Mouse (Mus musculus): ENCODE results near the gene Tnnt2. TPM values are rescaled to one million over a fixed set of nuclear protein-coding genes. Genes with fewer than 3 reads are reported as not detected.
A peak's percentile ranks its signal among the peaks of the same experiment; 100 is the strongest.

Tnnt2 gene
- polyA plus RNA-seq, 1 experiment from 2014 or later = 12.2 TPM

- Histone ChIP-seq H3K27me3 (no peaks in the 10 kb centered on the region), H3K36me3 (no peaks in the 10 kb centered on the region), H3K4me2 (no peak overlapping the region), H3K4me1 (peaks cover 6% of the 10 kb centered on the region; the same call in 1 of the 2 replicates), H3K4me3 (no peak overlapping the region), H3K27ac (0 out of 2 replicates have a peak overlapping the region, but pooled peaks have one; percentile 7), H3K9ac (no peak overlapping the region), H3K9me3 (no peaks in the 10 kb centered on the region)
- WGBS = 64% methylated on average over 11 of the region's 11 CpGs
- ATAC-seq (ENCODE audit: insufficient number of reproducible peaks, insufficient read depth, low FRiP score, low TSS enrichment, low read depth) = no peak
Observed at GRCm38 (mm10) chr1:135891424-135892216, 55.5 kb downstream of the Tnnt2 start.

GRCm38 (mm10) chr1:135892233-135892632 is 56.1 kb downstream of the Tnnt2 start:
- H3K4me2 ChIP-seq = no peak overlapping the region
- H3K4me3 ChIP-seq = no peak overlapping the region
- no peaks in the 10 kb centered on the region for H3K36me3 ChIP-seq
- H3K9me3 ChIP-seq = no peaks in the 10 kb centered on the region
- peaks cover 6% of the 10 kb centered on the region; the same call in 1 of the 2 replicates for H3K4me1 ChIP-seq
- 0 out of 2 replicates have a peak overlapping the region, but pooled peaks have one; percentile 7 for H3K27ac ChIP-seq
- H3K9ac ChIP-seq = no peak overlapping the region
- H3K27me3 ChIP-seq = no peaks in the 10 kb centered on the region
- ATAC-seq (ENCODE audit: insufficient number of reproducible peaks, insufficient read depth, low FRiP score, low TSS enrichment, low read depth) = no peak
- WGBS = 58% methylated on average over 6 of the region's 6 CpGs

GRCm38 (mm10) chr1:135892764-135893163 is 56.6 kb downstream of the Tnnt2 start:
- Histone ChIP-seq H3K4me3 (no peak overlapping the region), H3K36me3 (no peaks in the 10 kb centered on the region), H3K4me2 (no peak overlapping the region), H3K9me3 (no peaks in the 10 kb centered on the region), H3K4me1 (peaks cover 6% of the 10 kb centered on the region; the same call in 1 of the 2 replicates), H3K27ac (0 out of 2 replicates have a peak overlapping the region, but pooled peaks have one; percentile 7), H3K27me3 (no peaks in the 10 kb centered on the region), H3K9ac (no peak overlapping the region)
- no peak for ATAC-seq (ENCODE audit: insufficient number of reproducible peaks, insufficient read depth, low FRiP score, low TSS enrichment, low read depth)
- WGBS = 74% methylated on average over 6 of the region's 6 CpGs

- Histone ChIP-seq H3K36me3 (no peaks in the 10 kb centered on the region), H3K4me2 (no peak overlapping the region), H3K9me3 (no peaks in the 10 kb centered on the region), H3K4me3 (no peak overlapping the region), H3K9ac (no peak overlapping the region), H3K4me1 (peaks cover 6% of the 10 kb centered on the region; the same call in 1 of the 2 replicates), H3K27ac (no peak overlapping the region), H3K27me3 (no peaks in the 10 kb centered on the region)
- no peak for ATAC-seq (ENCODE audit: insufficient number of reproducible peaks, insufficient read depth, low FRiP score, low TSS enrichment, low read depth)
- 84% methylated on average over 3 of the region's 3 CpGs for WGBS
Observed at GRCm38 (mm10) chr1:135893377-135893776, 57.2 kb downstream of the Tnnt2 start.

GRCm38 (mm10) chr1:135895367-135895766 is 59.2 kb downstream of the Tnnt2 start:
- Histone ChIP-seq H3K27ac (no peak overlapping the region), H3K9ac (no peak overlapping the region), H3K4me2 (no peak overlapping the region), H3K27me3 (no peaks in the 10 kb centered on the region; the same call in 1 of the 2 replicates), H3K9me3 (no peaks in the 10 kb centered on the region), H3K4me3 (no peak overlapping the region), H3K36me3 (no peaks in the 10 kb centered on the region), H3K4me1 (peaks cover 7% of the 10 kb centered on the region; the same call in 1 of the 2 replicates)
- ATAC-seq (ENCODE audit: insufficient number of reproducible peaks, insufficient read depth, low FRiP score, low TSS enrichment, low read depth) = no peak
- 87% methylated on average over 4 of the region's 4 CpGs for WGBS

- no peak for ATAC-seq (ENCODE audit: insufficient number of reproducible peaks, insufficient read depth, low FRiP score, low TSS enrichment, low read depth)
- peaks cover 3% of the 10 kb centered on the region; the same call in 1 of the 2 replicates for H3K27me3 ChIP-seq
- H3K9me3 ChIP-seq = no peaks in the 10 kb centered on the region
- H3K4me1 ChIP-seq = peaks cover 10% of the 10 kb centered on the region; the same call in 1 of the 2 replicates
- no peaks in the 10 kb centered on the region for H3K36me3 ChIP-seq
- H3K4me3 ChIP-seq = no peak overlapping the region
- H3K4me2 ChIP-seq = no peak overlapping the region
- H3K27ac ChIP-seq = no peak overlapping the region
- H3K9ac ChIP-seq = no peak overlapping the region
- 88% methylated on average over 6 of the region's 6 CpGs for WGBS
Observed at GRCm38 (mm10) chr1:135899295-135899694, 63.1 kb downstream of the Tnnt2 start.

GRCm38 (mm10) chr1:135899991-135900515 is 63.9 kb downstream of the Tnnt2 start:
- Histone ChIP-seq H3K9ac (no peak overlapping the region), H3K27me3 (peaks cover 3% of the 10 kb centered on the region; the same call in 1 of the 2 replicates), H3K27ac (peak overlapping the region; percentile 66), H3K4me1 (peaks cover 10% of the 10 kb centered on the region; the same call in 1 of the 2 replicates), H3K4me2 (no peak overlapping the region), H3K9me3 (no peaks in the 10 kb centered on the region), H3K36me3 (no peaks in the 10 kb centered on the region), H3K4me3 (no peak overlapping the region)
- peak; percentile 69 for ATAC-seq (ENCODE audit: insufficient number of reproducible peaks, insufficient read depth, low FRiP score, low TSS enrichment, low read depth)
- WGBS = 45% methylated on average over 7 of the region's 7 CpGs

Other genes starting within 250 kb of the Tnnt2 start
- gene Nav1, start 229.1 kb upstream of the Tnnt2 start, polyA plus RNA-seq (2015; fragmentation: Nextera tagmentation; extraction: Ambion mirVana) = 11.6 and 12.9 TPM in 2 replicates
- gene Csrp1, start 116.3 kb upstream of the Tnnt2 start, polyA plus RNA-seq (2015; fragmentation: Nextera tagmentation; extraction: Ambion mirVana) = 77.0 and 79.3 TPM in 2 replicates
- gene Phlda3, start 70.2 kb upstream of the Tnnt2 start, polyA plus RNA-seq (2015; fragmentation: Nextera tagmentation; extraction: Ambion mirVana) = 78.0 and 85.6 TPM in 2 replicates
- 28.9 and 33.8 TPM in 2 replicates for gene Tnni1, start 56.9 kb upstream of the Tnnt2 start, polyA plus RNA-seq (2015; fragmentation: Nextera tagmentation; extraction: Ambion mirVana)
- 13.2 and 13.6 TPM in 2 replicates for gene Lad1, start 17.8 kb upstream of the Tnnt2 start, polyA plus RNA-seq (2015; fragmentation: Nextera tagmentation; extraction: Ambion mirVana)
- 12.4 and 14.7 TPM in 2 replicates for gene Pkp1, start 82.9 kb downstream of the Tnnt2 start, polyA plus RNA-seq (2015; fragmentation: Nextera tagmentation; extraction: Ambion mirVana)
- gene Igfn1, start 170.0 kb downstream of the Tnnt2 start, polyA plus RNA-seq (2015; fragmentation: Nextera tagmentation; extraction: Ambion mirVana) = 0.06 TPM in 1 of 2 replicates, not detected in the other
- 155 and 171 TPM in 2 replicates for gene Tmem9, start 171.8 kb downstream of the Tnnt2 start, polyA plus RNA-seq (2015; fragmentation: Nextera tagmentation; extraction: Ambion mirVana)
- 0.67 and 2.1 TPM in 2 replicates for gene Ascl5, start 214.4 kb downstream of the Tnnt2 start, polyA plus RNA-seq (2015; fragmentation: Nextera tagmentation; extraction: Ambion mirVana)
- gene Cacna1s, start 216.4 kb downstream of the Tnnt2 start, polyA plus RNA-seq (2015; fragmentation: Nextera tagmentation; extraction: Ambion mirVana) = 0.70 and 1.3 TPM in 2 replicates